Mouse (Mus musculus) heart, embryonic 12.5 days (tissue): ENCODE measurements around the gene Kcnmb1. TPM values are rescaled to one million over a fixed set of nuclear protein-coding genes. Genes with fewer than 3 reads are reported as not detected.

Source experiments
- polyA plus RNA-seq: library from polyadenylated mRNA; unstranded; fragments of >200 nt; fragmentation: Nextera tagmentation; extraction: Ambion mirVana; gene quantifications from 2 replicates; pipeline ENCODE4 v1.2.1, GENCODE M21; 2016

Kcnmb1 gene
- polyA plus RNA-seq, 1 experiment from 2014 or later: 4.6 TPM

Other genes with a start within 250 kb of the Kcnmb1 start
- 0.24 and 0.54 TPM in 2 replicates for gene Kcnip1, start 30.1 kb downstream of the Kcnmb1 start, polyA plus RNA-seq
- gene Lcp2, start 83.9 kb downstream of the Kcnmb1 start, polyA plus RNA-seq: 1.3 TPM in 2 replicates
- not detected in 2 replicates for gene 4930469K13Rik, start 135.5 kb downstream of the Kcnmb1 start, polyA plus RNA-seq
- not detected in 2 replicates for gene Foxi1, start 245.1 kb downstream of the Kcnmb1 start, polyA plus RNA-seq